Mouse (Mus musculus) limb, embryonic 13.5 days (tissue): ENCODE results near the gene Gng12. TPM values are rescaled to one million over a fixed set of nuclear protein-coding genes. Genes with fewer than 3 reads are reported as not detected.

Source experiments
- ATAC-seq: fragments of 200-750 bp; cut with Nextera tagmentation; 2 replicates; pipeline ENCODE4 v1.8.0; 2017; ENCODE audit warnings: low read depth, moderate number of reproducible peaks, moderate TSS enrichment; ENCODE audit not compliant: low FRiP score
- H3K27ac ChIP-seq: fragments of 300-500 bp; sonication (generic); 2 replicates; pipeline ENCODE4 v1.5.1; 2015; ENCODE audit warnings: inconsistent platforms, mild to moderate bottlenecking, moderate library complexity
- H3K27me3 ChIP-seq: fragments of 300-500 bp; sonication (generic); 2 replicates; pipeline ENCODE4 v1.6.1; 2015; ENCODE audit warnings: mild to moderate bottlenecking, inconsistent platforms
- H3K36me3 ChIP-seq: fragments of 300-500 bp; sonication (generic); 2 replicates; pipeline ENCODE4 v1.6.1; 2015; ENCODE audit warnings: inconsistent platforms, mild to moderate bottlenecking, moderate library complexity
- H3K4me1 ChIP-seq: fragments of 300-500 bp; sonication (generic); 2 replicates; pipeline ENCODE4 v1.6.1; 2015; ENCODE audit warnings: inconsistent platforms
- H3K4me2 ChIP-seq: fragments of 300-500 bp; sonication (generic); replicated peaks from 2 replicates; pipeline ENCODE4 v1.6.1; 2015; ENCODE audit warnings: inconsistent platforms, mild to moderate bottlenecking, moderate library complexity
- H3K4me3 ChIP-seq: fragments of 300-500 bp; sonication (generic); 2 replicates; pipeline ENCODE4 v1.5.1; 2015; ENCODE audit warnings: moderate library complexity, mild to moderate bottlenecking, inconsistent platforms
- H3K9ac ChIP-seq: fragments of 300-500 bp; sonication (generic); 2 replicates; pipeline ENCODE4 v1.6.1; 2015; ENCODE audit warnings: mild to moderate bottlenecking, inconsistent platforms
- H3K9me3 ChIP-seq: fragments of 300-500 bp; sonication (generic); 2 replicates; pipeline ENCODE4 v1.6.1; 2016; ENCODE audit warnings: inconsistent platforms
- WGBS: fragments of 180-500 bp; shearing (Covaris S2); methylation state at CpG from one replicate; pipeline ENCODE4 v1.1.7; 2015; 5-methylcytosine and 5-hydroxymethylcytosine counted together
- polyA plus RNA-seq: library from polyadenylated mRNA; unstranded; fragments of >200 nt; fragmentation: Nextera tagmentation; extraction: Ambion mirVana; gene quantifications from 2 replicates; pipeline ENCODE4 v1.2.1, GENCODE M21; 2015

Gng12 gene
- polyA plus RNA-seq, 1 experiment from 2014 or later = 58.5 TPM

- no peak overlapping the region for H3K27ac ChIP-seq
- H3K27me3 ChIP-seq = no peaks in the 10 kb centered on the region
- H3K9me3 ChIP-seq = no peaks in the 10 kb centered on the region
- WGBS = 78% methylated on average over 15 of the region's 15 CpGs
- peaks cover 4% of the 10 kb centered on the region; the same call in 1 of the 2 replicates for H3K4me1 ChIP-seq
- no peaks in the 10 kb centered on the region for H3K36me3 ChIP-seq
- no peak overlapping the region for H3K4me2 ChIP-seq
- H3K9ac ChIP-seq = no peak overlapping the region
- ATAC-seq = no peak
- no peak overlapping the region for H3K4me3 ChIP-seq
Observed at GRCm38 (mm10) chr6:67056108-67056888, 160.1 kb downstream of the Gng12 start.

- Histone ChIP-seq H3K4me1 (peaks cover 4% of the 10 kb centered on the region; the same call in 1 of the 2 replicates), H3K27ac (no peak overlapping the region), H3K9me3 (no peaks in the 10 kb centered on the region), H3K9ac (no peak overlapping the region), H3K4me2 (no peak overlapping the region), H3K36me3 (no peaks in the 10 kb centered on the region), H3K27me3 (no peaks in the 10 kb centered on the region), H3K4me3 (no peak overlapping the region)
- no peak for ATAC-seq
- WGBS = 60% methylated on average over 3 of the region's 3 CpGs
Observed at GRCm38 (mm10) chr6:67056889-67057564, 160.8 kb downstream of the Gng12 start.

GRCm38 (mm10) chr6:67057574-67057973 lies 161.4 kb downstream of the Gng12 start:
- WGBS = 77% methylated on average over 5 of the region's 5 CpGs
- no peak overlapping the region for H3K9ac ChIP-seq

DNA sequence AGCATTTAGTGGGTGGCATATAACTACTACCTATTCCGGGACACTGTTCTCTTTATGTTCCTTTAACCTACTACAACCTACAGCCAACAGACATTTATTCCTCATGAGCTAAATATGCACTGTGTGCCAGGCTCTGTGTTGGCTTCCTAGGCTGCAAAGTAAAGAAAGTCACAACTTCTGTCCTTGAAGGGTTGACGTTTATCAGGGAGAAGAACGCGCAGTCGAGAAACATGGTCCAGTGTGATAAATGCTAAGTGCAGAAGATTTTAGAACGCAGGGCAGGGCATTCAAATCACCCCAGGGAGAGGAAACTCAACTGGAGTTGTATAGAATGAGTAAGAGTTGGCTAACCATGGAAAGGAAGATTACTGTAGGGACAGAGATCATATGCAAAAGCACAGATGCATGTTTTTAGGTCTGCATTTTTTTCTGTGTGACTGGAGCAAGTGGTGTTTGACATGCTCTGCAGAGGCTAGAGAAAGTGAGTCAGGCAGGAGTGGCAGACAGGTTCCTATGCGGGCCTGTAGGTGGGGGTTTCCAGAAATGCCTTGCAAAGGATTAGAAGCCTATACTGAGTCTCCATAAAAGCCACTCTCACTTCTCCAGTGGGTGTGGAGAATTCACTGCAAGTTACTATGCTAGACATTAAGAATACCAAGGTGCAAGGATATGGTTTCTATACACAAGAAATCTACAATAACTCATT lies 161.9 kb downstream of the Gng12 start:
- 89% methylated on average over 7 of the region's 7 CpGs for WGBS
- Histone ChIP-seq H3K36me3 (no peaks in the 10 kb centered on the region), H3K9ac (no peak overlapping the region), H3K4me3 (no peak overlapping the region), H3K4me2 (no peak overlapping the region), H3K27me3 (no peaks in the 10 kb centered on the region), H3K9me3 (no peaks in the 10 kb centered on the region), H3K27ac (no peak overlapping the region), H3K4me1 (peaks cover 4% of the 10 kb centered on the region; the same call in 1 of the 2 replicates)
- no peak for ATAC-seq

More at GRCm38 (mm10) chr6:67057574-67057973, 161.4 kb downstream of the Gng12 start:
- Histone ChIP-seq H3K4me3 (no peak overlapping the region), H3K4me2 (no peak overlapping the region), H3K4me1 (peaks cover 4% of the 10 kb centered on the region; the same call in 1 of the 2 replicates), H3K9me3 (no peaks in the 10 kb centered on the region), H3K36me3 (no peaks in the 10 kb centered on the region), H3K27ac (no peak overlapping the region), H3K27me3 (no peaks in the 10 kb centered on the region)
- ATAC-seq = no peak

- Histone ChIP-seq H3K36me3 (no peaks in the 10 kb centered on the region), H3K27me3 (no peaks in the 10 kb centered on the region), H3K9ac (no peak overlapping the region), H3K4me2 (no peak overlapping the region), H3K4me1 (peaks cover 4% of the 10 kb centered on the region; the same call in 1 of the 2 replicates), H3K27ac (no peak overlapping the region), H3K9me3 (no peaks in the 10 kb centered on the region), H3K4me3 (no peak overlapping the region)
- WGBS = 82% methylated on average over 5 of the region's 5 CpGs
- ATAC-seq = no peak
Observed at GRCm38 (mm10) chr6:67060057-67060456, 163.9 kb downstream of the Gng12 start.

DNA sequence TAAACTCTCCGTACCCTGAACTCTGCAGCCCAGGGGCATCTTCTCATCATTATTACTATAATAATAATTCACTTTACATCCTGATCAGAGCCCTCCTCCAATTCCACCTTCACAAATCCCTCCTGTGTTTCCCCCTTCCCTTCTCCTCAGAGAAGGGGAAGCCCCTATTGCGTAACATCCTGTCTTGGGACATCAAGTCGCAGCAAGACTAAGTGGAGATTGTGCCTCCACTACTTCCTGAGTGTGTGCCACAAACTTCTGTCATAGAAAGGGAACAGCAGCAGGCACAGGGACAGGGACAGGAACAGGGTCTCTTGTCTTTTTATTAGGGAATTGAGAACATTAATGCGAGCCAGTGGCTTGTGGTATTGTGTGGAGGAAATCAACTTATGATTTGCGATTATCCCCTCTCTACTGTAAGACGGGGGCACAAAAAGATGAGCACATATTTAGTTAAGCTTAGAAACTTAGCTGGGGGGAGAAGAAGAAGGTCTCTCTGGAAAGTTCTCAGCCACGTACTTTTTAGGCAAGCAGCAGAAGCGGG lies 173.1 kb downstream of the Gng12 start:
- ATAC-seq = no peak
- Histone ChIP-seq H3K9ac (no peak overlapping the region), H3K27me3 (no peaks in the 10 kb centered on the region), H3K4me1 (no peaks in the 10 kb centered on the region), H3K36me3 (no peaks in the 10 kb centered on the region), H3K4me3 (no peak overlapping the region), H3K4me2 (no peak overlapping the region), H3K27ac (no peak overlapping the region), H3K9me3 (no peaks in the 10 kb centered on the region)
- 80% methylated on average over 8 of the region's 8 CpGs for WGBS

- no peak overlapping the region for H3K4me3 ChIP-seq
- H3K4me1 ChIP-seq = no peaks in the 10 kb centered on the region
- H3K9ac ChIP-seq = no peak overlapping the region
- WGBS = 65% methylated on average over 9 of the region's 9 CpGs
- H3K9me3 ChIP-seq = no peaks in the 10 kb centered on the region
- no peak overlapping the region for H3K27ac ChIP-seq
- ATAC-seq = no peak
- H3K4me2 ChIP-seq = no peak overlapping the region
- H3K27me3 ChIP-seq = no peaks in the 10 kb centered on the region
- no peaks in the 10 kb centered on the region for H3K36me3 ChIP-seq
Observed at GRCm38 (mm10) chr6:67069800-67070315, 173.7 kb downstream of the Gng12 start.

Other genes starting within 250 kb of the Gng12 start
- not detected in 2 replicates for gene Vmn1r35, start 210.5 kb upstream of the Gng12 start, polyA plus RNA-seq
- gene Vmn1r36, start 177.2 kb upstream of the Gng12 start, polyA plus RNA-seq = not detected in 2 replicates
- gene Vmn1r37, start 167.0 kb upstream of the Gng12 start, polyA plus RNA-seq = not detected in 2 replicates
- not detected in 2 replicates for gene Vmn1r38, start 113.8 kb upstream of the Gng12 start, polyA plus RNA-seq
- gene Vmn1r39, start 85.8 kb upstream of the Gng12 start, polyA plus RNA-seq = not detected in 2 replicates
- gene Gadd45a, start 141.1 kb downstream of the Gng12 start, polyA plus RNA-seq = 18.1 and 19.7 TPM in 2 replicates